Mouse (Mus musculus) left cerebral cortex, postnatal 4 days (tissue): ENCODE results near the gene Gm21830. TPM values are rescaled to one million over a fixed set of nuclear protein-coding genes. Genes with fewer than 3 reads are reported as not detected.
"Not testable (repeated sequence)": the region's sequence is repeated elsewhere in the genome, so short reads cannot be mapped to it uniquely, and the experiment has no call there.

Source experiments
- DNase-seq: peaks from one replicate; pipeline ENCODE4 v3.0.0-alpha.2; 2022
- intact Hi-C: fragments of 180-260 bp; cut with DNase I; formaldehyde crosslinking; loops from one replicate; pipeline ENCODE4 v1.15.1; 2025
- total RNA-seq, 2 experiments: library from RNA; stranded (reverse); gene quantifications; 2 replicates each; pipeline ENCODE4 v1.2.3; 2021

The Gm21830 gene
- total RNA-seq = not detected

DNA sequence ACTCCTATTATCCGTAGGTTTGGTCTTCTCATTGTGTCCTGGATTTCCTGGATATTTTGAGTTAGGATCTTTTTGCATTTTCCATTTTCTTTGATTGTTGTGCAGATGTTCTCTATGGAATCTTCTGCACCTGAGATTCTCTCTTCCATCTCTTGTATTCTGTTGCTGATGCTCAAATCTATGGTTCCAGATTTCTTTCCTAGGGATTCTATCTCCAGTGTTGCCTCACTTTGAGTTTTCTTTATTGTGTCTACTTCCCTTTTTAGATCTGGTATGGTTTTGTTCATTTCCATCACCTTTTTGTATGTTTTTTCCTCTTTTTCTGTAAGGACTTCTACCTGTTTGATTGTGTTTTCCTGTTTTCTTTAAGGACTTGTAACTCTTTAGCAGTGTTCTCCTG, at the start of gene Gm21830:
TSS of gene Gm21830 (plus strand) at position 301 of the 400 bp plus-strand sequence.
- intact Hi-C loops, DNase-seq: not testable (repeated sequence)

- DNase-seq = no peak
Measured at GRCm38 (mm10) chr2:67364506-67364905, 49.0 kb upstream of the Gm21830 start.

DNA sequence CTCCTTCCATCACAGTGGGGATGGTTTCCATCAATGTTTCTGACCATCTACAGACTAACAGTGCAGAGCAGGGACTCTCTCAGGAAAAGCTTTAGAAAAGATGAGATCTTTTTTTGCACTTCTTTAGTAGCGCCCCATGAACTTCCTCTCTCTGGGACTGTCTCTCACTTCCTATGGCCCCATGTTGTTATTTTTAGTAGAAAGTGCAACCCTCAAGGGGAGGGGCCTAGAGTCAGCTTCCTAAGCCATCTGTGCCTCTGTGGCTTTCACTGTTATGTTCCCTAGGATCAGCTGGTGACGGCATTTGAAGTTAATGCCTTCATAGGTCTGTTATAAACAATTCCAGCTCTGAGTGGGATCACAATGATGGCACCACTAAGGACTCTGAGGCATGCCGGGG, 35.0 kb upstream of the Gm21830 start:
- intact Hi-C loops = no loop called here
- DNase-seq = no peak

More at GRCm38 (mm10) chr2:67364506-67364905, 49.0 kb upstream of the Gm21830 start:
- intact Hi-C loops = no loop called here

DNA sequence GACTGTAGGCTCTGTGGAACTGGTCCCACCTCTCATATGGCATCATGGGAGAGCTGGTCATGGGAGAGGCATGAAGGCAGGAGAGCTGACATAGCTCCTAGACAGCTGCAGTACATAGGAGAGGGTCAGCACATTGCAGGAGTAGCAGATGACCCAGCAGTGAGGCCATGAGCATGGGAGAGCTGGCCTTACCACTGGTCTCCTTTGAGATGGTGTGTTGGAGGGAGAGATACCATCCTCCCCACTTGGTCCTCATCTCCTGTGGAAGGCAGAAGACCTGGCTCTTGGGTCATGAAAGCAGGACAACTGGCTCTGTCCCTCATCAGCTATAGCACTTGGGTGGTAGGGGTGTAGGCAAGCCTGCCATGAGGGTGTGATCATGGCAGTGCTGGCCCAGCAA, 7.3 kb downstream of the Gm21830 start:
- DNase-seq = no peak
- intact Hi-C loops = no loop called here

DNA sequence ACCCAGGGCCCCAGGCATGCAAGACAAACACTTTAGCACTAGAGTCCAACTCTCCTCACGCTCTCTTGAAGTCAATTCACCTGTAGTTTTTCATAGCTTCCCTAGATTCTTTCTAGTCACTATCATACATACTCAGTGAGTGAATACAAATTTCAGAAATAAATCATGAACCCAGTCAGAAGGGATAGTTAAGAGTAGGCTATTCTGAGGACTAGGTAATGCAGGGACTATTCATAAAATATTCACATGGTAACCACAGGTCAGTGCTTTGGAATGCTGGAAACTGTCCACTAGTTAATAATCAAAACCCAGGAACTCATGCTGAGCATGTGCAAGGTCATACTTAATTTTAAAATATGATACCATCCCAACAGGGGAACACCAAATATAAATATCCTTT, 9.3 kb downstream of the Gm21830 start:
- intact Hi-C loops = no loop called here
- no peak for DNase-seq

DNA sequence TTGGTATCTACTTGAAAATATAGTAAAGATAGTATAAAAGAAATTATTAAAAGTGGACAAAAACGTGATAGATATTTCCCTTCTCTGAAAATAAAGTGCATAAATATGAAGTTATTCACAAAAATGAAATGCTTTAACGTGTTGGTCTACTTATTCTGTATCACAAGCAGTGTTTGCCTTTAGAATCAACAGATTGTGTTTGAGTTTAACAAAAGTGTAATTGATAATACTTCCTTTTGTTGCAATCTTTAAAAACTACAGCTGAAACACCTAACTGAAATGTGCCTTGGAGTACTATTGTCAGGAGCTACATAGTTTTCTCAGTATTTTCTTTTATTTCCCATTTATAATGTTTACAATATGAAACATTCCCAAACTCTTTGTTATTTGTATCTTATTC, 19.6 kb downstream of the Gm21830 start, which contains the start of gene Gm26727:
TSS of gene Gm26727 (minus strand) at position 101 of the 400 bp plus-strand sequence.
- intact Hi-C loops = no loop called here
- no peak for DNase-seq

DNA sequence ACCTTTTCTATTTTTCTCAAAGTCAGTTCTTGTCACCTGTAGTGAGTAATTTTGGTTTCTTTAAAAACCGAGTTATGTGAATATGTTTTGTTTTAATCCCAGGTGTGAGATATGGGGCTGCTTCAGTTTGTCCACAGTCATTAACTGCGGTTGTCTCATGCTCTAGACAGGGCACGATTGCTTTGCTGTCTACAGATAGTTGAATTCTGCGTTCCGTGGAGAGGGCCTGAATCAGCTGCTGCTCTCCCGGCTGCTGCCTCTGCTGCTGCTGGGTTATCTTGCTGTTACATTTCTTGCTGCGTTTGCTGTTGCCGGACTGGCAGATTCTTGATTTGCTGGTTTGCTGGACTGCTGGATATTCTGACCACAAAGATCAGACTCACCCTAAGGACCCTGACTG, 24.8 kb downstream of the Gm21830 start:
- intact Hi-C loops = no loop called here
- DNase-seq = no peak

GRCm38 (mm10) chr2:67445780-67446179, 32.3 kb downstream of the Gm21830 start, which contains the start of gene Xirp2:
Gene Xirp2, plus strand, starts transcription at chr2:67446002.
- DNase-seq = no peak
- intact Hi-C loops = no loop called here

GRCm38 (mm10) chr2:67446772-67447171, 33.2 kb downstream of the Gm21830 start:
- no peak for DNase-seq
- intact Hi-C loops = no loop called here

DNA sequence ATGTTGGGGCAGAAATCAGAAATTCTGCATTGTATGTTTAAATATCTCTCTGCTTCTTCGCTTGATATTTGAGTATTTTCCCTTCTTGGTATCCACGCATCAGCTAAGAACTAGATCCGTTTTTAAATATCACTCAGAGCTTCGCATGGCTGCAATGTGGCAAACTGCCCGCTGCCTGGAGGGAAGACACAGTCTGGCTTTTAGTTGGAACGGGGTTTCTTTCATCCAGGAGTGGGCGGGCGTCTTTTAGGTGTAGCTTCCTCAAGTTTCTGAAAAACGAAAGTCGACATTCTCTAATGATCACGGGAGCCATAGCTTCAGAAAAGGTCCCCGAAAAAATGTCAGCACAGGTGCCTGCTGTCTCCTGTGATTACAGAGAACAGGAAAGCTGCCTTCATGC, 33.7 kb downstream of the Gm21830 start:
- DNase-seq = peak; percentile 53
- intact Hi-C loops = no loop called here

DNA sequence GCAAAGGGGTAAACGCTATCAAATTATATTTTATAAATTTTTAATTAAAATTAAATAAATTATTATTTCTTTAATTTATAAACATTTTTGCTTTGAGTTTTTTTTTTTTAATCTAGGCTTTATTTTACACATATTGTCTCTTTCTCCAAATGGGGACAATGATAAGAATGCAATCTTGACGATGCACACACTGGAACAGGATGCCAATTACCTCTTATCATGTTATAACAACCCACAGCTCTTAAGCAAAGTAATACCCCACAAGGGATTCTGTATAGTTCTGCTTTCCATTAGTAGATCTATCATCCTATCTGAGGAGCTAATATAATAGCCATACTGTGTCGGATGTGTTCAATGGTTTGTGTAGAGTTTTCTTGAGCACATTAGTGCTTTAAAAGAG, 47.3 kb downstream of the Gm21830 start:
- intact Hi-C loops = no loop called here
- no peak for DNase-seq

- intact Hi-C loops = no loop called here
- no peak for DNase-seq
Measured at GRCm38 (mm10) chr2:67467036-67467435, 53.5 kb downstream of the Gm21830 start.

DNA sequence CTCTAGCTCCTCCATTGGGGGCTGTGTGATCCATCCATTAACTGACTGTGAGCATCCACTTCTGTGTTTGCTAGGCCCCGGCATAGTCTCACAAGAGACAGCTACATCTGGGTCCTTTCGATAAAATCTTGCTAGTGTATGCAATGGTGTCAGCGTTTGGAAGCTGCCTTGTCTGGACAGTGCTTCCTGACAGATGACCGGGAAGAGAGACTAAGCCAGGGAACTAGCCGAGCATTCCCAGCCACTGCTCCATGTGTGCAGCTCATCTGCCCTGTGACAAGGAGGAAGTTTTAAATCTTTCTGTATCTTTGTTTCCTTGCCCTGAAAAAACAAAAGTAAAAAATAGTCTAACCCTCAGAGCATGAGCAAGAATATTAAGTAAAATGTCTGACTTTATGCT, 56.5 kb downstream of the Gm21830 start:
- intact Hi-C loops = loop anchor here (10.0 kb wide), 1 partner anchor 505 kb away; no protein-coding TSS in a partner anchor
- DNase-seq = not testable (repeated sequence)

- intact Hi-C loops = loop anchor here (10.0 kb wide), 1 partner anchor 513 kb away; no protein-coding TSS in a partner anchor
- peak; percentile 70 for DNase-seq
Measured at GRCm38 (mm10) chr2:67477753-67478152, 64.2 kb downstream of the Gm21830 start.

DNA sequence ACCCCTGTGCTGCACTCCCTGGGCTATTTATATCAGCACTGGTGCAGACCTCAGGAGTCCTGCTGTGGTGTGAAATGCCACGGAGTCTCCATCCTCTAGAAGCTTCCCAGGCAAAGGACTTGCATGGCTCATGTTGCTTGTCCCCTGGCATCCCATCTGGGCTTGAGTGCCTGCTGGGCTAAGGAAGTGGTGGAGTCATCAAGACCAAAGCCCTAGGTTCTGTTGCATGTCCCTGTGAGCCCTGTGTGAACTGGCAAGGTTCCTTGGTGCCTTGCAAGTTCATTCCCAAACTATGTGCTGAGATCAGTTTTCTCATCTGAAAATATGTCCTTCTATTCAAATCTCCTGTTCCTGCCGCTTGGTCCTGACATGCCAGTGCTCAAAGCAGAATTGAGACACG, 67.5 kb downstream of the Gm21830 start:
- intact Hi-C loops = no loop called here
- no peak for DNase-seq

Other genes starting within 250 kb of the Gm21830 start
- gene Gm26727, start 19.5 kb downstream of the Gm21830 start, total RNA-seq = not detected
- gene Xirp2, start 32.3 kb downstream of the Gm21830 start, total RNA-seq = not detected
- gene B3galt1, start 152.1 kb downstream of the Gm21830 start, total RNA-seq = 100 to 1,000 TPM; 104 to 113 TPM